Mouse (Mus musculus) layer of hippocampus, adult 18-20 months (tissue): ENCODE results near the gene Aunip. TPM values are rescaled to one million over a fixed set of nuclear protein-coding genes. Genes with fewer than 3 reads are reported as not detected.
A peak's percentile ranks its signal among the peaks of the same experiment; 100 is the strongest.

Experiments used
- DNase-seq, 2 experiments: peaks; one replicate each; pipeline ENCODE4 v3.0.0; 2022; ENCODE audit warnings: low spot score in 2 of 2
- total RNA-seq, 2 experiments: library from RNA; stranded (reverse); gene quantifications; 2 replicates each; pipeline ENCODE4 v1.2.3; 2021

The Aunip gene
- total RNA-seq, 2 experiments from 2014 or later = 0.36 to 0.57 TPM

GRCm38 (mm10) chr4:134514309-134514930 lies 3.6 kb downstream of the Aunip start:
- no peak for DNase-seq

- no peak for DNase-seq
These were observed 4.8 kb downstream of the Aunip start for GRCm38 (mm10) chr4:134515614-134516013.

- peak in 1 of 2 experiments; percentile 50 for DNase-seq
These were observed 6.2 kb downstream of the Aunip start for GRCm38 (mm10) chr4:134516981-134517380.

- no peak for DNase-seq
These were observed 6.9 kb downstream of the Aunip start for GRCm38 (mm10) chr4:134517719-134518118.

- peak in 1 of 2 experiments; percentile 80 for DNase-seq
These were observed 7.7 kb downstream of the Aunip start for GRCm38 (mm10) chr4:134518541-134518940.

GRCm38 (mm10) chr4:134519281-134519680 lies 8.5 kb downstream of the Aunip start:
- DNase-seq = peak in 1 of 2 experiments; percentile 73

GRCm38 (mm10) chr4:134523447-134523846 lies 12.6 kb downstream of the Aunip start:
- no peak for DNase-seq

- DNase-seq = no peak
These were observed 15.0 kb downstream of the Aunip start for GRCm38 (mm10) chr4:134525806-134526205.

GRCm38 (mm10) chr4:134526220-134526619 lies 15.4 kb downstream of the Aunip start:
- no peak for DNase-seq

GRCm38 (mm10) chr4:134532928-134533327 lies 22.1 kb downstream of the Aunip start:
- no peak for DNase-seq

- no peak for DNase-seq
These were observed 22.6 kb downstream of the Aunip start for GRCm38 (mm10) chr4:134533421-134533820.

- DNase-seq = no peak
These were observed 23.5 kb downstream of the Aunip start for GRCm38 (mm10) chr4:134534124-134534886.

GRCm38 (mm10) chr4:134534932-134535786 lies 24.4 kb downstream of the Aunip start, which contains the start of gene Mtfr1l:
Gene Mtfr1l (minus strand): TSS chr4:134535387.
- peak; percentile 97 for DNase-seq

- peak; percentile 55 to 74 for DNase-seq
These were observed 25.0 kb downstream of the Aunip start for GRCm38 (mm10) chr4:134535787-134536151.

GRCm38 (mm10) chr4:134538997-134539580 lies 28.3 kb downstream of the Aunip start:
- no peak for DNase-seq

GRCm38 (mm10) chr4:134542726-134543125 lies 31.9 kb downstream of the Aunip start:
- no peak for DNase-seq

GRCm38 (mm10) chr4:134543261-134543660 lies 32.5 kb downstream of the Aunip start:
- DNase-seq = peak; percentile 85 to 97

- no peak for DNase-seq
These were observed 36.3 kb downstream of the Aunip start for GRCm38 (mm10) chr4:134546814-134547705.

GRCm38 (mm10) chr4:134548169-134548938 lies 37.6 kb downstream of the Aunip start:
- DNase-seq = no peak
